Mouse (Mus musculus) small intestine, adult 10 weeks (tissue): Measurements from ENCODE around the gene Ddx25. TPM values are rescaled to one million over a fixed set of nuclear protein-coding genes. Genes with fewer than 3 reads are reported as not detected.

Source experiments
- polyA plus RNA-seq: library from polyadenylated mRNA; stranded (reverse); fragments of 350-450 nt; fragmentation: Illumina TruSeq; extraction: RNeasy Lipid Tissue Mini Kit (QIAGEN cat#74804); gene quantifications from one replicate; pipeline ENCODE4 v1.2.3, GENCODE M21; 2014; ENCODE audit warnings: low replicate concordance

The Ddx25 gene
- polyA plus RNA-seq: 0.07 TPM

GRCm38 (mm10) chr9:35558257-35559008 lies at the start of gene Ddx25, which contains the start of gene Pus3:
Gene Ddx25, minus strand, starts transcription at chr9:35558528.
Gene Pus3, plus strand, starts transcription at chr9:35558595.

GRCm38 (mm10) chr9:35569571-35570534 lies 11.5 kb upstream of the Ddx25 start, which contains the start of the genes Pate2 and Hyls1:
Gene Pate2, plus strand, starts transcription at chr9:35570284.
Gene Hyls1, minus strand, starts transcription at chr9:35570398.

GRCm38 (mm10) chr9:35518169-35518568 lies 40.2 kb downstream of the Ddx25 start, which contains the start of gene Gm1113:
Gene Gm1113, minus strand, starts transcription at chr9:35518269.

Other genes with a start within 250 kb of the Ddx25 start
- 3.2 TPM for gene Cdon, start 137.4 kb downstream of the Ddx25 start, polyA plus RNA-seq
- not detected for gene Gm1113, start 40.3 kb downstream of the Ddx25 start, polyA plus RNA-seq
- 27.5 TPM for gene Pus3, start 67 bp upstream of the Ddx25 start, polyA plus RNA-seq
- gene Pate2, start 11.8 kb upstream of the Ddx25 start, polyA plus RNA-seq: 0.30 TPM
- 10.4 TPM for gene Hyls1, start 11.9 kb upstream of the Ddx25 start, polyA plus RNA-seq
- 0.56 TPM for gene Pate4, start 53.4 kb upstream of the Ddx25 start, polyA plus RNA-seq
- gene Pate3, start 89.7 kb upstream of the Ddx25 start, polyA plus RNA-seq: not detected
- gene Pate1, start 128.9 kb upstream of the Ddx25 start, polyA plus RNA-seq: not detected
- gene Gm17677, start 182.5 kb upstream of the Ddx25 start, polyA plus RNA-seq: not detected
- gene Gm17727, start 219.6 kb upstream of the Ddx25 start, polyA plus RNA-seq: not detected
- not detected for gene Gm27235, start 231.6 kb upstream of the Ddx25 start, polyA plus RNA-seq
- gene D730048I06Rik, start 231.6 kb upstream of the Ddx25 start, polyA plus RNA-seq: not detected